Mouse (Mus musculus): ENCODE measurements around the gene Pde7b.

The Pde7b gene

DNA sequence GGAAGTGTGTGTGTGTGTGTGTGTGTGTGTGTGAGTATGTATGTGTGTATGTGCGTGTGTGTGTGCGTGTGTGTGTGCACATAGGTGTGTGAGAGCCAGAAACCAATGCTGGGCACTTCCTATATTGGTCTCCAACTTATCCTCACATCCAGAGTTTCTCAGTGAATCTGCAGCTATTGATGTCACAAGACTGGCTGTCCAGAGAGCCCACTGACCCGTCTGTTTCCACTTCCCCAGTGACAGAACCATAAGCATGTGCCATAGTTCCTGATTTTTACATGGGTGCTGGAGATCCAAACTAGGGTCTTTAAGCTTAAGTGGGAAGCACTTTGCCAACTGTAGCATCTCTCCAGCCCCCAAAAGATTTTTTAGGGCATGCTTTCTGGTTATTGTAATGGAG is 71.6 kb downstream of the Pde7b start:
- DNase-seq: no peak

DNA sequence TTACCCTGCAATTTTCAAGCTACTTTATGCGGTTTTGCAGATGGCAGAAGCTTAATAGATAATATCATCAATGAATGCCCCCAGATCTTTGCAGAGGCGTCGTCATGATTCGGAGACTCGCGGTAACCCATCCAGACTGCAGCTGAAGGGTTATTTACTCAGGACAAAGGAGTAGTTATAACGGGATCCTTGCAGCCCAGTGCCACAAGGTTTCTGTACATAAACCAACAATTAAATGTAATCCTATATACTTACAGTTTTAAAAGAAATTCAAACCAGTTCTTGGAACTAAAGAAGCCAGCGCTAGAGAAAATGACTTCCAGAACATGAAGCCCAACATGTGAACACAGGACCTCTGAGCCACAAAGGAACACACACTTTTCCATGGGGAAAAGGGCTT is 88.5 kb downstream of the Pde7b start:
- peak; percentile 74 for DNase-seq

DNA sequence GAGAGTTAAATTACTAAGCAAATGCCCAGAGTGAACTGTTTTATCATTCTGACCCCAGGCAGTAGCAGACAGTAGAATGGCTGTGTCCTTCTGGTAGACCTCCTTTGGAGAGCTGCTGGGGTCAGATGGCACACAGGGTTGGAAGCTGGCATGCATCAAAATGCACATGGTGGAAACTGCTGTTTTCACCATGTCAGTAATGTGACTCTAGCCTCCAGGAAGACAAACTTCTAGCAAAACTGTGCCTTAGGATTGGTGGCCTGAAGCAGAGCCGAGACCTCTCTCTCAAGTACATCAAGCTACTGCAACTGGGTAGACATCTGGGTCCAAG is 91.8 kb downstream of the Pde7b start:
- DNase-seq: peak; percentile 61

DNA sequence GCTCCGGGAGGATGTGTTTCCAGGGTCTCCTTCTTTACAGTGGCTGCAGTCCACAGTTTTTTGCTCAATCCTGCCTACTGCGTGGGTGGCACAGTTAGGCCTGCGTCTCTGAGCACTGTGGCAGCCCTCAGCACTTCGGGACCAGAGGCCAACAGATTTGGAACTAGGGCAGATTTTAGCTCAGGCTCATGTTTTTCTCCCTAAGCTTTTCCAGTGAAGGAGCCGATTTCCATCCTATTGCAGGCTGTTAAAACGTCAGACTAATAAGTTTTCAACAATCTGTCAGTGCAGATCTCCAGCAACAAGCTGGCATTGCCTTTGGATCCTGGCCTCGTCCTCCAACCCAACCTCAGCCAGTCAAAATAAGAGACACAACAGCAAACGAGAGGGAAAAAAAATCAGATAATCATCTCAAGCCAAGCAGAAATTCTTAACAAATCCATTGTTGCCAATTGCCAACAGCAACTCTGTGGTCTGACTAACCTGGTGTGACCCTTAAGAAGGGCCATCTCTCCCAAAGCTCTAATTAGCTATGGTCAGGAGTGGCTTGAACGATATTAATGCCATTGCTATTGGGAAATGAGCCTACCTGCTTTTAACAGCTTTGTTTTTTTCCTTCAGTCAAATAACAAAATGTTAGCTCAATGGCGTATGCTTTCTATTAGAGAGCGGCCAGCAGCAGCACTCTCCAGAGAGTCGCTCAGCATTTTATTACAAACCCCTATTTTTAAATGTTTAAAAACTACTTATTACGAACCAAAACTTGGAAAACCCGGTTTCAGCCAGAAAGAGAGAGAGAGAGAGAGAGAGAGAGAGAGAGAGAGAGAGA is 92.4 kb downstream of the Pde7b start:
- peak; percentile 78 for DNase-seq

DNA sequence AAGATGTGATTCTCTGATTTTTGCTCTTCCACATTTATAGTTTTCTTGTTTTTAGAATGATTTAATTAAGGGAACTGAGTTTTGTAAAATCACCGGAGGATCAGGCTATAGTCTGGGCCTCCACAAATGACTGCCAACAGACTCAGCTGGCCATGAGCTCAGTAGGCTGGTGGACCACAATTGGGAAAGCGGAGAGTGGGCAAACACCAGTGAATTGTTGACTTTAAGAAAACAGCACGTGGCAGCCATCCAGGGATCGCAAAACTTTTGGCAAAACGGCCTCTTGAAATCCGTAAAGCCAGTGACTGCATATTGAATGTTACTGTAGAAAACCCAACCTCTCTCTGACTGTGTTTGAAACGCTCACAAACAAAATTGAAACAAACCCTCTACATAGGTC is 94.8 kb downstream of the Pde7b start:
- no peak for DNase-seq

DNA sequence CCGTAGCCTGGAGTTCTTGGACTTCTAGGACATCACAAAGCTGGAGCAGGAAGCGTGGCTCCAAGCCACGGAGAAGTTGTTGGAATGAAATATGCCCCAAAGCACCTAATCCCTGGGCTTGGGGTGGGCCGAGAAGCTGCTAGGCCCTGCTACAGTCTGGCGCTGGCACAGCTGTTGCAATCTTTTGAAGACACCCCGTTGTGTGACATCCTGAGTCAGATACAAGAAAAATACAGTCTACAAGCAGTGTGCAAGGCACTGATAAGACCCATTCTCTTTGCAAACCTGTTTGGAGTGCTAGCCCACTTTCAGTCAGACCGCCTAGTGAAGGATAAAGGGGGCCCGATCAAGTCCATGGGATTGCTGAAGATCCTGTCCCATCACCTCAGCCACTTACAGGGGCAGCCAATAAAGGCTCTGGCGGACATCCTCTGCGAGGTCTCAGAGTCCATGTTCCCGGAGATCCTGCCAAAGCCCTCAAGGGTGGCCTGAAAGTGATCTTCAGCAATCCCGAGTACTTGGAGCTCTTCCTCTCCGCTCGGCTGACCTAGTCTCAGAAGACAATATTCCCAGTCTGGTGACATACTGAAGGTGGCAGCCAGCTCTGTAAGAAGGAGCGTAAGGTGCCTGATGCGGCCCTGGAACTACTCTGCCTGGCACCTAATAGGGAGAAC is 99.0 kb downstream of the Pde7b start:
- no peak for DNase-seq

DNA sequence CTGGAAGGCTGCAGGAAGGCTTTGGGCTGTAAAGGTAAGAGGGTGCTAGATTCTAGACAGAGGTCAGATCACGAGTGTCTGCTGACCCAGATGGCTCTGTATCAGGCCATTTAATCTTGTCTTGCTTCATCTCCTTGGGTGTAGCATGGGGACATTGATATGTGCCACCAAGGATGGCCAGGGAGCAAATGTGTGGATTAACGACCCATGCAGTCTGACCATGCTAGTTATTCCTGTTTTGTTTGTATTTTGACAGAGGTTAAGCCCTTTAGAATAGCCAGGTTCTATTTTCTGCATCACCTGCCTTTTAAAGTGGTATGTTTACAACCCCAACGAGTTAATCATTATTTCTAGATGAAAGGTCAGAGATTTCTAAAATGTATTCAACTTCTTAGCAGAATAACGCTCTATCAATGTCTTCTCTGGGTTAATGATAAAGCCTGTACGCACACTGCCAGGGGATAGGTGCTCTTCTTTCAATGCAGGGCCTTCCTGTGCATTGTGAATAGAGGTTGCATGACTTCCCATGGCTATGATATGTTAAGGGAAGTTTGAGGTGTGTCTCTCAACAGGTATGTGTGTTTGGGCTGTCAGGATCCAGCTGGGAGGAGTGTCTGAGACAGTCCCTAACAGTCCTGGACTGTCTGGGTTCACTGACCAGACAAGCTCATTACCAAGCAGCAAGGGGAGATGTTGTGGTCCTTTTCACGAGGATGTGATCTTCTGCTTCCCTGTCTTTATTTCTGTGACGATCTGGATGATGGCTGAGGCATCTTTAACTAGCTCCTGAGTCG is 103.0 kb downstream of the Pde7b start:
- DNase-seq: no peak

DNA sequence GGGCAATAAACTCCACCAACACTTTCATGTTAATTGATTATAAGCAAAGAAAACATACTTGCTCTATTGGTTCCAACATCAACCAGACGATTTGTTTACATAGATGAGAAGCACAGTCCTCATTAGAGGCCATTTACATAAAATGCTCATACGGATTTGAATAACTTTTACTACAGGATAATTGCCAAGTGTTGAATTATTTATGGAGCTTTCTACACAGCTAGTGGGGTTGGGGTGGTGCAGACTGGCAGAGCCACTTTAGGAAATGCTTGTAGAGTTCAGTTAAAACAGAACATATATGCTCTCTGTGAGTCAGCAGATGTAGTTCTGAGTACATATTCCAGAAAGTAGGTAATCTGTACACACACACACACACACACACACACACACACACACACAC is 118.9 kb downstream of the Pde7b start:
- no peak for DNase-seq

DNA sequence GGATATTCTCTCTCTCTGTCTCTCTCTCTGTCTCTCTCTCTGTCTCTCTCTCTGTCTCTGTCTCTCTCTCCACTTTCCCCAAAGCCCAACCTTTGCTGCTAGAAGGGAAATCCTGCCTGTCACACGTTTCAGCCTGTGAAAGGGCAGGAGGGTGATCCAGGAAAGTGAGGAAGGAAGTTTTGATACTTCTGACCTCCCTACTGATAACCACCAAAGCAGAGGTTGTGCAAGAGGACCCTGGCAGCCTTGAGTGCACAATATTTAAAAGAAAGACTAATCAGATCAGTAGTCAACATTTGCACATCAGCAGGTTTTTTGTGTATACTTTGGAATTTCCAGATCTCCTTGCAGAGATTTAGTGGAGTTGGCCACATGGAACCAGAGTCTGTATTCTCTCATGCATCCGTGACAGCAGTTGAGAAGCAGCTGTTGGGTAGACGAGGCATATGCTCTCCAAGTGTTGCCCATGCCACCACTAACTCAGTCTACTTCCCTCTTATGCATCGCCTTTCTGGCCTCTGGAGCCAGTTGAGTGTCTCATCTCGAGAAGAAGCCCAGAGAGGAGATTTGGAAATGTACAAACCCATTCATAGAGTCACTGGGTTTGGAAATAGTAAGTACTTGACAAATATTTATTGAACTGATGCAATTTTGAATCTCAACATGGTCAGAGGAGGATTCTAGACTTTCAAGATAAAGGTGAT is 129.6 kb downstream of the Pde7b start:
- DNase-seq: peak; percentile 87

DNA sequence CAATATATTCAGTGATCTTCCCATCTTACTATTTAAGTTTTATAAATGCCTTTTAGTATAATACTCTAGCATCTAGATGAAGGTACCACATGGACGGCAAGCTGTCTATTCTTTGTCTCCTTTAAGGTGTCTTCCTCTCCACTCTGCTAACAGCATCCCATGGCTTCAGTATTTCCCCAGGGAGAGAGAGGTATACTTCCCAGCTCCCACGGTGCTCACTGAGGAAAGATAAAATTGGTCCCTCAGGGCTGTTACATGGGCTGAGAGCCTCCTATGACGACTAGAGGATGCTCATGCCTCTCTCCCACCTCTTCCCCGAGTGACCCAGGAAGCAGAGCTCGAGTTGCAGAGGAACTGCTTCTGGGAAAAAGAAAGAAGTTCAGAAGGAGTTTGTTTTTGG is 130.9 kb downstream of the Pde7b start:
- peak; percentile 66 for DNase-seq

DNA sequence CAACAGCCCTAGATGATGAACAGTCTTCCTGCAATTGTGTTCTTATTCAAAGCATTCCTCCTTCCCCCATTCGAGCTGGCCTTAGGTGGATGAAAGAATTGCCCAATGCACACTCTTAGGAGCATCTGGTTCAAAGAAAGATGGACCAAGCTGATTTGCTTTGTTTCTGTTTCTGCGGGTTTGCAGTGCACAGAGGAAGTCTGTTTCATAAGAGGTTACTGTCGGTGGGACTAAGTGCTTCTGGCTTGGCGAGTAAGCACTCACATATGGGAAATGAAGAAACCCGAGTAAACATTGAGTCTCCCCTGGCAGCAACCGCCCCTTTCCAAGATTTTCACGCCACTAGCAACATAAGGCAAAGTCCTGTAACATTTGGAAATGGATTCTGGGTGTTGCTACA is 134.8 kb downstream of the Pde7b start:
- peak; percentile 92 for DNase-seq

DNA sequence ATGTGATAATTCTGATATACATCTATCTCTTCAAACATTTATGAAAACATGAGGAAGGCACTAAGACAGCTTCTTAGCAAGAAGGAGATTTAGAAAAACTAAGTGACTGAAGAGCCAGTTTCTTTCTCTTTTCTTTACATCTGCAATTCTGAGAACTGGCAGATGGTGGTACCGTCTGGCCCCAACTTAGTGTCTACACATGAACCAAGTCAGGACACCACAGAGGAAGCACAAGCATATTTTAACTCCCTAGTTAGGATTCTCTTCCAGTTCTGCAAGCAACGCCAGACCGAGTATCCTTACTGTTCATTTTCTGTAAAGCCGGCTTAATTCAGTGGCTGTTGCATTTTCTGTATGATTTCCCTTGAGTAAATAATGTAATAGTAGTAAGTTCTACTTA is 138.9 kb downstream of the Pde7b start:
- no peak for DNase-seq

DNA sequence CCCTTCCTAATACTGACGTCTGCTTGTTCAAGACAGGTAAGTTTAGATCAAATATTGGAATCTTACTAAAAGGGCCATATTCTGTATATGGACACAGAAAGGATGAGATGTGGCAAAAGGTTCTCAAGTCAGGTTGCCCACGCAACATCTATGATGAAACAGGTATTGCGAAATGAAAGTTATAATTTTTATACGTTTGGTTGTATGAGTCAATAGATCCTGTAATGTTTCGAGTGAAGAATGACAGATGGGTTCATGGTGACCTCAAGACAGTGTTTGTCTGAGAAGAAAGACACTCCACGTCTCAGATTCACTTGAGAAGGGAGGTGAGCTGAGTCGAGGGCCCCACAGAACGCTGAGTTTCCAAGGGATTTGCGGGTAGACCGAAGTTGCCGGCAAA is 149.9 kb downstream of the Pde7b start:
- no peak for DNase-seq

DNA sequence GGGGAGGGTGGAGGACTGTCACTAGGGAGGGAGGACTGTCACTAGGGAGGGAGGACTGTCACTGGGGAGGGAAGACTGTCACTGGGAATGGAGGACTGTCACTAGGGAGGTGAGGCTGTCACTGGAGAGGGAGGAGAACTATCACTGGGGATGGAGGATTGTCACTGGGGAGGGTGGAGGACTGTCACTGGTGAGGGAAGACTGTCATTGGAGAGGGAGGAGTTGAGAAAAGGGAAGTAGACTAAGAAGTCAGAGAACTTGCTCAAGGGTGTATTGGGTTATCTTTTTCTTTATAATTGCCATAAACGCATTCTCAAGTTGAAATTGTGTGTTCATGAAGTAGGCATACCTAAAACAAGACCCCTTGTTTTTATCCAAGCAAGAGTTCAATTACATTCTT is 150.5 kb downstream of the Pde7b start:
- DNase-seq: no peak

DNA sequence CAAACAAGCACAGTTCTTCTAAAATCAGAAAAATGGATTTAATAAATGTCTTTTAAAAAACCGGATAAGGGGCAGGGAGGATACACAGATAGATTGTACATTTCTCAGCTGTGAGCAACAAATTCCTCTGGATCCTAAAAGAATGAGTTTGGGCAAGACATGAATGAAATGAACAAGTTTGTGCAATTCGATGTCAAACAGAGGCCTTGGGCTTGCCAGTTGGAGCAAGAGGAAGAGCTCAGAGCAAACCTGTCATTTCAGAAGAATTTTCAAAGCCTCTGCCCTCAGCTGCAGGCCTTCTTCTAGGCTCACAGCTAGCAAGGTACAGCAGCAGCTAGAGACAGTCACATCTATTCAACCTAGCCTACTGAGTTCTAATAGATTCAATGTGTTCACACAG is 153.4 kb downstream of the Pde7b start:
- no peak for DNase-seq

DNA sequence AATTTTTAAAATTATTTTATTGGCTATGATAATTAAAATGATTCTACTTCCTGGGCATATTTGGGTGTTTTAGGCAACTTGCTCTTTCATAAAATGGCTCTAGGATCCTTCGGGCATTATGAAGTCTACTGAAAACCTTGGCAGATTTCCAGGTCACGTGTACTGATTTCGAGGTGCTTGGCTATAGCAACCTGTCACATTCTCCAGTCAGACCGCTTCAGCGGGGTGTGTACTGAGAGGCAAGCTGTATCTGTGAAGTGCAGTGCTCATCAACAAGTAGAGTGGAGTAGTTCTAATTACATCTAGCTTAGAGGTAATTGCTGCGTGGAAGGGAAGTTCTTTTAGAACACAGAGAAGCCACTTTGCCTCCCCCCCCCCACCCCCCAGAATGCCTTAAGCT is 156.2 kb downstream of the Pde7b start:
- no peak for DNase-seq

DNA sequence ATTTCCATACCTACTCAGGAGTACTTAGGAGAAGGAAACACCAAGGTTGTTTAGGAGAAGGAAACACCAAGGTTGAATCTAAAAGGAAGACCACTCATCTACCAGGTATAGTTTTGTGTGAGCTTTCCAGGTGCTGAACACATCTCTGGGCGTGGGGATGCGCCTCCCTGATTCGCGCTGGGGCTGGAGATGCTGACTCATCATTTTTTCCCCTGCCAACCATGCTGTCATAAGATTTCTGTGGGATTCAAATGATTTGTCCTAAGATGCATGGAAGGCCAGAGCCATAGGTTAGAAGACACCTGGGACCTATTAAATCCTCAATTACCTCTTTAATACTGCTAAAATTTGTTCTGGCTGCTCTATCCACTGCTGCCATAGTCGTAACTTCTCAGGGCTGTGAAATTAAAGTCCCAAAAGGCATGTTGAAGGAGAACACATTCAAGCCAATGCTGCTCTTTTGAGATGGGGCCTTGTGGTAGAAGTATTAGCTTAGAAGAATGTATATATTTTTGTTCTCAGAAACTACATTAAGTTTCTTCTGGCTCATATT is 157.1 kb downstream of the Pde7b start:
- DNase-seq: no peak

DNA sequence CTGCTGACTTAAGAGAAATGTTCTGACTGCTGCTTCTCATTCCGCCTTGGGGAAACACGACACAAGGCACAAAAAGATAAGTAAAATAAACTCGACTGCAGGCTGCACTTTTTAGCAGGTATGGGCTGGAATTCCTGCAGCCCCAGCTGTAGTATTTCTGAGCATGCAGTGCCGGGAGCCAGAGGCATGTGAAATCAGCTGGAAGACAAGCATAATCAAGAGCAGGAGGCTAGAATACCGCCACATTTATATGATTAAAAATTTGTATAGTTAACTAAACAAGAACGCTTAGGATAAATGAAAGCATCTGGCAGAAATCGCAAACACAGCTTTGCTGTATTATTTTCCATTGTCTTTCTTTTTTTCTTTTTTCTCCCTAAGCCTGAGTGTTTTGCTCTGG is 168.4 kb downstream of the Pde7b start:
- no peak for DNase-seq

DNA sequence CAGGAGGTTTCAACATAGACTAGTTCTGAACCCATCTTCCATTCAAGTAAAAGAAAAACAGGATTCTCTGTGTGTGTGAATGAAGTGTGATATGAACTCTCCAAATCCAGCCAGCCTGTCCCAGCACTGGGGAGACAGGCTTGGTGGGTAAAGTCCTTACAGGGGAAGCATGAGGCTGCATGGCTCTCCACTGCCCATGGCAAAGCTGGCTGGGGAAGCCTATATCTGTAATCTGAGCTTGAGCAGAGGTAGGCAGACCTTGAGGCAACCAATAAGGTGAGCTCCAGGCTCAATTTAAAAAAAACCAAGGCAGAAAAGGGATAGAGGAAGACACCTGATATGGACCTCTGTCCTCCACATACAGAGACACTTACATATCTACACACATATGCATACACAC is 173.5 kb downstream of the Pde7b start:
- no peak for DNase-seq

DNA sequence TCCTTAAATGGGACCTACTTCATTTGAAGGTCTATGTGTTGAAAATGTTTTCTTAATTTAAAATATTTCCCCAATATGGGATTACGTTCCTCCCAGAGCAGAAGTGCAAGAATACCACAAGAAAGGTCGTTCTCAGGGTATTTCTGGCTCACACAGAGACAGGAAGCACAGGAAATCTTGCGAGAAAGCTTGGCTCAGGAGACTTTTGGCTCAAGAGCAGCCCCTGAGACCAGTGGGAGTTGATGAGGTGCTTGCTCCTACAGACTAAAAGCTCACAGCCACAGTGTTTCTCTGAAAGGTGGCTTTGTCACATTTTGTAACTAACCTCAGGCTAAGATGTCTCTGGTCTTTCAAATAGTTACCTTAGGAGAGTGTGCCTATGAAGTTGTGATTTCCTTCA is 174.1 kb downstream of the Pde7b start:
- peak; percentile 97 for DNase-seq

DNA sequence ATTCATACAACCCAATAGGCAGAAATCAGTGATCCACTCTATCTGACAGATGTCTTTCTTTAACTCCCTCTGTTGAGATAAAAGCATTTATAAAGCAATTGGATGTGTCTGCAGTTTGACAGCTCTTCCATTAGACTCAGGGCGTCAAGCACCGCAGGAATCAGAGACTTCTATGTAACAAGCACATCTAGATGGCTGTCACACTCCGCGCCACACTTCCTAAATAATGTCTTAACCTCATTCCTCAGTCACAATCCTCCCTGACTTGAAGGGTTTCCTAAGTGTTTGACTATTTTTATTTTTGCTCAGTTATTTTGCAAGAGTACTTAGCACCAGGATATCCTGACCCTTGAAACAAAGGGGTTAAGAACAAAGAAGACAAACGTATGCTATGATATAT is 174.7 kb downstream of the Pde7b start:
- DNase-seq: peak; percentile 79

DNA sequence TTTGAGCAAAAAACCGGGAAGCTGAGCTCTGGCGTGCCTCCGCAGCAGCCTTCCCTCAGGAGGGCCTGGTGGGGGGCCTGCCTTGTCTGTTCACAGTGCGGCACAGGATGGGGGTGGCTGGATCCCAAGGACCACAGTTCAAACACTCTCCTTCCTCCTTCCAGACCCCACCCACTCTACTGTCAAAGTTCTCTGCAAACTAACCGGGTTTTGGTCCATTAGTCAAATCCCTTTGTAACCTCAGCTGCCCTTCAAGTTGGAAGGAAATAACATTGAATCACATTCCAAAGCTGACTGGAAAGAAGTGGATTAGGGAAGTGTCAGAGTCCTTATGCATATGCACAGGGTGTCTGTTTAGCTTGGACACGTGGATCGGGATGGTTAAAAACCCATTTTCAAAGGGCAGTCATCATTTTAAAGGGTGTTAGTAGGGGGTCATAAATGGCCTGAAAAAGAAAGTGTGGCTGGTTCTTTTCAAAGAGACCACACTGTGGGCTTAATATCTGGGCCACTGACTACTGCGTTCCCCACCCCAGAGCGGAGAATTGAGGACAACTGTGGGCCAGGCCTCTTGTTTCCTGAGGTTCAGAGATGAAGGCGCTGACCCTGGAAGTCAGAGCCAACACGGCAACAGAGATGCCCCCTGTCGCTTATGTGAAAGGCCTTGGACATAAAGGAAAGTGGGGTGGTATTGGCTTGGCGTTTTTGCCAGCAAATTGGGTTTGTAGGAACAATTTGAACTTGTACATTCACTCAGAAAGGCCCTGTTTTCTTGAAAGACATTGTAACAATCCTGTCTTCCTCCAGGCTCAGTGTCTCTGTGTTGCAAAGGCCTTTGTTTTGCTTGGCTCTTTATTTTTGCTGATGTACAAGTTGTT is 175.8 kb downstream of the Pde7b start:
- DNase-seq: peak; percentile 96

All from heart, adult 11 months (tissue).